Mouse (Mus musculus): ENCODE measurements around the gene Araf. TPM values are rescaled to one million over a fixed set of nuclear protein-coding genes. Genes with fewer than 3 reads are reported as not detected.
A peak's percentile ranks its signal among the peaks of the same experiment; 100 is the strongest.

Araf gene
- polyA plus RNA-seq, 1 experiment from 2014 or later, result 97.1 TPM

DNA sequence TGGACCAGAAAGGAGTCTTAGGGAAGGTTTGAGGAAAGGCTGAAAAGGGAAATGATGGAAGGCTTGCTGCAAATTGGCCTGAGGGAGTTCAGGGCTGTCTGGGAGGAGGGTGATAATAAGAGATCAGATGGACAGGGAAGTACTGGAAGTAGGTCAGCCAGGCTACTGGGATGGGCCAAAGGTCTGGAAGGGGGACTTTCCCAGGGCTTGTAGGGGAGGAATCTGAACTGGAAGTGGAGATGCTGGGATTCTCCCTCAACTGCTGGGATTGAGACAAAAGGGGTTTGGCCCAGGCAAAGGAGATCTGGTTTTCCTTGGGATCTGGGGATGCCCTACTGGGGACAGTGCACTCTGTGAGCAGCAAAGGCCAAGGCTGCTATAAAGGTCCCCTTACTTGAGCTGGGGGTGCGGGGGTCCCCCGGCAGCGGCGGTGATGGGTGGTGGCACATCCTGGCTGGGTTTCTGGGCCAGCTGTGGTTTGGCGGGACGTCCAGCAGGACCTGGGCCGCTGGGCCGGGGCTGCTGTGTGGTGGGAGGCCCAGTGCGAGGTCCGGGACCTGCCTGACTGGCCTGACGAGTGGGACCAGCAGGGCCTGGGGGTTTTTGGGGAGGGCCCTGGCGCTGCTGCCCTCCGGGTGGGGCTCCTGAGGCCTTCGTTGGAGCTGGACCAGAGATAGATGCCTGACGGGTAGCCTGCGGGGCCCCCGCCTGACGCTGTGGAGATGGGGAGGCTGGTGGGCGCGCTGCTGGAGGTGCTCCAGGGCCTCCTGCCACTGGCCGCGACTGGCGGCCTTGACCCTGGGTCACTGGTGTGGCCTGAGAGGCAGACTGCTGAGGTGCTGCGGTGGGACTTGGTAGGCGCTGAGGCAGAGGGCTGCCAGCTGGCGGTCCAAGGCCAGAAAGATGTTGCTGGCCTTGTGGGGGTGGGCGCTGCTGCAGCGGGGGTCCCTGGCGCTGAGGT, 64.8 kb downstream of the Araf start:
- ATAC-seq (replicated peaks; ENCODE audit: low FRiP score) (0 out of 2 replicates have a peak, but pooled peaks have one; percentile 45), DNase-seq (ENCODE audit: low spot score) (no peak)
- no peaks in the 10 kb centered on the region for H3K4me1 ChIP-seq (replicated peaks; ENCODE audit: control insufficient read depth, insufficient read depth, low read length)
- H3K9ac ChIP-seq (ENCODE audit: low read length), result no peak overlapping the region
- no peaks in the 10 kb centered on the region; the same call in 1 of the 2 replicates for H3K36me3 ChIP-seq (ENCODE audit: control insufficient read depth, insufficient read depth, low read length)
- no peak overlapping the region for H3K27ac ChIP-seq (ENCODE audit: low read depth, low read length)
- H3K27me3 ChIP-seq (ENCODE audit: control insufficient read depth, insufficient read depth, low read length), result no peaks in the 10 kb centered on the region
- H3K4me3 ChIP-seq (ENCODE audit: low read depth, low read length), result no peak overlapping the region
- WGBS, result 39% methylated on average over 29 of the region's 29 CpGs
- no peaks in the 10 kb centered on the region for H3K9me3 ChIP-seq (ENCODE audit: control insufficient read depth, low read length)
- H3K4me2 ChIP-seq (ENCODE audit: low read depth, low read length, severe bottlenecking), result no peak overlapping the region

DNA sequence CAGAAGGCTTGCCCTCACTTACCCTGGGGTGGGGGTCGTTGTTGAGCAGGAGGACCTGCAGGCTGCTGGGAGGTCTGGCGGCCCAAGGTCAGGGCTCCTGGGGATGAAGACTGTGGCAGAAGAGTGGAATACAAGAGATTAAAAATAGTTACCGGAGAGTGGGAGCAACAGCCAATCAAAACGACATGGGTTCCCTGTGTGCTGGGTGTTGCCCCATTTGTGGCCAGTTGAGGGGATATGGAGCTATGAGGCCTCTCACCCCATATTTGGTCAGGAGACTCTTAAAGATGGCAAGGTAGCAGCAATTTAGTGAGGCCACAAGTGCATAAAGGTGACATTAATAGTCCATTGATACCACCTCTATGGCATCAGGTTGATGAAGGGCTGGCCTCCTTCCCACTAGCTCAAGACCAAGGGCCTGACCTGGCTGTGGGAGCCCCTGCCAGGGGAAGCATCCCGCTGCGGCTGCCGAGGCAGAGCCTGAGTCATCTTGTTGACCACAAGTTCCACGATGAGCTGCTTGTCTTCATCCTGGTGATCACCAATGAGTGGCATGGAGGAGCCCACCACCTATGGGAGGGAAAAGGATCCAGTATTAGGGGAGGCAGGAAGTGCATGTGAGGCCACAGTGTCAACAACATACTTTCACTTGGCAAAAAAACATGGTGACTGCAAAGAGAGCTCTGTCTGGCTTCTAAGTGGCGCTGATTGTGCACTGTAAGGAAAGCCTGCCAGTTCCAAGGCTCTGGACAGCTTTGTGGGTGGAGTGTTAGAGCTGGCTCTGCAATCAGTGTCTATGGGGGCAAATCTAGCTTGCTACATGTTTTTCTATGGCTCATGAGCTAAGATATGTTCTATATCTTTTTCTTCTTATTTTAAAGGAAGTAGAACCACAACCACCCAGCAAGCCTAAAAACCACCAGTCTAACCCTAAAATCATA, 65.8 kb downstream of the Araf start:
- Histone ChIP-seq H3K27ac (ENCODE audit: low read depth, low read length) (no peak overlapping the region), H3K27me3 (ENCODE audit: control insufficient read depth, insufficient read depth, low read length) (no peaks in the 10 kb centered on the region), H3K4me1 (replicated peaks; ENCODE audit: control insufficient read depth, insufficient read depth, low read length) (no peaks in the 10 kb centered on the region), H3K9ac (ENCODE audit: low read length) (no peak overlapping the region), H3K9me3 (ENCODE audit: control insufficient read depth, low read length) (no peaks in the 10 kb centered on the region), H3K4me3 (ENCODE audit: low read depth, low read length) (no peak overlapping the region), H3K36me3 (ENCODE audit: control insufficient read depth, insufficient read depth, low read length) (no peaks in the 10 kb centered on the region; the same call in 1 of the 2 replicates), H3K4me2 (ENCODE audit: low read depth, low read length, severe bottlenecking) (no peak overlapping the region)
- DNase-seq (ENCODE audit: low spot score), result no peak
- ATAC-seq (replicated peaks; ENCODE audit: low FRiP score), result no peak
- 88% methylated on average over 9 of the region's 9 CpGs for WGBS

DNA sequence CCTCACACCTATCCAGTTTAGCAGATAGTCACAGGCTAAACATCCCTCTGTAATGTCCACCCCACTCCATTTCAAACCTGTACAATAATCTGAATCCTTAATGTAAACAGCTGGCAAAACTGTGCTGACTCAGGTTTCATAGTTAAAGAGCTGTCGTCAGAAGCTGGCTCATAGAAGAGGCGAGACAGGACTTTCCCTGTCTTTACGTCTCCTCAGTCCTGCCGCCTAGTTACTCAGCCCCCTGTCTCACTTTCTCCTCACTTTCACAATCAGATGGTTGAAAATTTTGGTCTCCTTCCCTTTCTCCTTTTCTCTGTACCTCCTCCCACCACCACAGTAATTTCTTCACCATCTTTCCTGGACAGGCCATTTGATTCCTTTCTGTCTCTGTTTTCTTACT, 70.5 kb downstream of the Araf start:
- no peak for DNase-seq (ENCODE audit: low spot score)
- Histone ChIP-seq H3K4me1 (replicated peaks; ENCODE audit: control insufficient read depth, insufficient read depth, low read length) (no peaks in the 10 kb centered on the region), H3K36me3 (ENCODE audit: control insufficient read depth, insufficient read depth, low read length) (no peaks in the 10 kb centered on the region; the same call in 1 of the 2 replicates), H3K4me2 (ENCODE audit: low read depth, low read length, severe bottlenecking) (no peak overlapping the region), H3K27ac (ENCODE audit: low read depth, low read length) (no peak overlapping the region), H3K9ac (ENCODE audit: low read length) (no peak overlapping the region), H3K9me3 (ENCODE audit: control insufficient read depth, low read length) (no peaks in the 10 kb centered on the region), H3K4me3 (ENCODE audit: low read depth, low read length) (no peak overlapping the region), H3K27me3 (ENCODE audit: control insufficient read depth, insufficient read depth, low read length) (no peaks in the 10 kb centered on the region)
- WGBS, result 74% methylated on average over 4 of the region's 4 CpGs
- no peak for ATAC-seq (replicated peaks; ENCODE audit: low FRiP score)

- WGBS, result 68% methylated on average over 1 of the region's 1 CpGs
- H3K9ac ChIP-seq (ENCODE audit: low read length), result no peak overlapping the region
- no peaks in the 10 kb centered on the region for H3K27me3 ChIP-seq (ENCODE audit: control insufficient read depth, insufficient read depth, low read length)
Observed at GRCm38 (mm10) chrX:20869203-20869602, 71.6 kb downstream of the Araf start.

GRCm38 (mm10) chrX:20869962-20870513, 72.4 kb downstream of the Araf start, which contains the start of gene Timp1:
Timp1 (plus strand) TSS chrX:20870166.
- peak; percentile 69 for ATAC-seq (replicated peaks; ENCODE audit: low FRiP score)

More at GRCm38 (mm10) chrX:20869203-20869602, 71.6 kb downstream of the Araf start:
- Histone ChIP-seq H3K27ac (ENCODE audit: low read depth, low read length) (no peak overlapping the region), H3K4me2 (ENCODE audit: low read depth, low read length, severe bottlenecking) (no peak overlapping the region), H3K9me3 (ENCODE audit: control insufficient read depth, low read length) (no peaks in the 10 kb centered on the region), H3K4me3 (ENCODE audit: low read depth, low read length) (no peak overlapping the region), H3K4me1 (replicated peaks; ENCODE audit: control insufficient read depth, insufficient read depth, low read length) (no peaks in the 10 kb centered on the region), H3K36me3 (ENCODE audit: control insufficient read depth, insufficient read depth, low read length) (no peaks in the 10 kb centered on the region)
- DNase-seq (ENCODE audit: low spot score) (no peak), ATAC-seq (replicated peaks; ENCODE audit: low FRiP score) (no peak)

GRCm38 (mm10) chrX:20872928-20873500, 75.4 kb downstream of the Araf start:
- Histone ChIP-seq H3K27me3 (ENCODE audit: control insufficient read depth, insufficient read depth, low read length) (no peaks in the 10 kb centered on the region), H3K4me2 (ENCODE audit: low read depth, low read length, severe bottlenecking) (no peak overlapping the region), H3K27ac (ENCODE audit: low read depth, low read length) (no peak overlapping the region), H3K36me3 (ENCODE audit: control insufficient read depth, insufficient read depth, low read length) (no peaks in the 10 kb centered on the region), H3K4me3 (ENCODE audit: low read depth, low read length) (no peak overlapping the region), H3K4me1 (replicated peaks; ENCODE audit: control insufficient read depth, insufficient read depth, low read length) (no peaks in the 10 kb centered on the region), H3K9me3 (ENCODE audit: control insufficient read depth, low read length) (no peaks in the 10 kb centered on the region), H3K9ac (ENCODE audit: low read length) (no peak overlapping the region)
- WGBS, result 29% methylated on average over 11 of the region's 11 CpGs
- DNase-seq (ENCODE audit: low spot score), result no peak
- 0 out of 2 replicates have a peak, but pooled peaks have one; percentile 39 for ATAC-seq (replicated peaks; ENCODE audit: low FRiP score)

More at GRCm38 (mm10) chrX:20869962-20870513, 72.4 kb downstream of the Araf start, which contains the start of gene Timp1:
- H3K4me2 ChIP-seq (ENCODE audit: low read depth, low read length, severe bottlenecking), result peak within 1 kb of the TSS; percentile 35
- H3K36me3 ChIP-seq (ENCODE audit: control insufficient read depth, insufficient read depth, low read length), result no peaks in the 10 kb centered on the region
- WGBS, result 24% methylated on average over 18 of the region's 18 CpGs
- H3K9ac ChIP-seq (ENCODE audit: low read length), result no peak within 1 kb of the TSS
- peak; percentile 72 for DNase-seq (ENCODE audit: low spot score)
- H3K27me3 ChIP-seq (ENCODE audit: control insufficient read depth, insufficient read depth, low read length), result no peaks in the 10 kb centered on the region
- H3K27ac ChIP-seq (ENCODE audit: low read depth, low read length), result no peak within 1 kb of the TSS
- H3K9me3 ChIP-seq (ENCODE audit: control insufficient read depth, low read length), result no peaks in the 10 kb centered on the region
- H3K4me1 ChIP-seq (replicated peaks; ENCODE audit: control insufficient read depth, insufficient read depth, low read length), result no peaks in the 10 kb centered on the region
- no peak within 1 kb of the TSS; the same call in 1 of the 2 replicates for H3K4me3 ChIP-seq (ENCODE audit: low read depth, low read length)

DNA sequence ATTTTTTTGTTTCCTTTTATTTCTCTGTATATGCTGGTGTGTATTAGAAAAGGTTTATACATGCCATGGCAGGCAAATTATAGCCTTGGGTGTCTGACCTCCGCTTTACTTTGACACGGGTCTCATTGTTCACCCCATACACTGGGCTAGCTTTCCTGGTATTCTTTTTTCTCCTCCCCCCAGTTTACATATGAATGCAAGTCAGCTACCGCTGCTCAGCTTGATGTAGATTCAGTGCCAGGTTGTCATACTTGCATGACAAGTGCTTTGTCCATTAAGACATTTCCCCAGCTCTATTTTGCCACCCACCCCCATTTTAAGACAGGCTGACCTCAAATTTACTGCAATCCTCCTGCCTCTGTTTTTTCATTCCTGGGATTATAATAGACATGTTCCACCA, 77.6 kb downstream of the Araf start:
- WGBS, result 50% methylated on average over 3 of the region's 3 CpGs
- Histone ChIP-seq H3K4me2 (ENCODE audit: low read depth, low read length, severe bottlenecking) (no peak overlapping the region), H3K9me3 (ENCODE audit: control insufficient read depth, low read length) (no peaks in the 10 kb centered on the region), H3K9ac (ENCODE audit: low read length) (no peak overlapping the region), H3K27ac (ENCODE audit: low read depth, low read length) (no peak overlapping the region), H3K4me3 (ENCODE audit: low read depth, low read length) (no peak overlapping the region), H3K4me1 (replicated peaks; ENCODE audit: control insufficient read depth, insufficient read depth, low read length) (no peaks in the 10 kb centered on the region), H3K36me3 (ENCODE audit: control insufficient read depth, insufficient read depth, low read length) (no peaks in the 10 kb centered on the region), H3K27me3 (ENCODE audit: control insufficient read depth, insufficient read depth, low read length) (no peaks in the 10 kb centered on the region)
- DNase-seq (ENCODE audit: low spot score), result no peak
- no peak for ATAC-seq (replicated peaks; ENCODE audit: low FRiP score)

DNA sequence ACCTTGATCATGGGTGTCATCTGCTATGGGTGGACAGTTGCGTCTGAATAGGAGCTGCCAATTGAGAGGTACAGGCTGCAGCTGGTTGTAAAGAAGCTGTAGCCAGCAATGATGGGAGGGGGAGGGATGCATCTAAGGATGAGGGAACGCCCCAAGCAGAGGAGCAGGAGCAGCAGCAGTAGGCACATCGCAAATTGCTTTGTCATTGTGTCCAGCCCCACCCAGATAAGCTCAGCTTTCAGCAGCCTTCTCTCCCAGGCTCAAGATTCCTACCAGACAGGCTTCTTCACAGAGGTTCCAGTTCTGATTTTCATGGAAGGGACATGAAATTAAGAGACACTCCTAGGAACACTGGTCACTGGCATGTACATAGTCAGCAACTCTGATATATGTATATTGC, 112.5 kb downstream of the Araf start:
- Histone ChIP-seq H3K27me3 (ENCODE audit: control insufficient read depth, insufficient read depth, low read length) (no peaks in the 10 kb centered on the region), H3K36me3 (ENCODE audit: control insufficient read depth, insufficient read depth, low read length) (no peaks in the 10 kb centered on the region), H3K9ac (ENCODE audit: low read length) (no peak overlapping the region), H3K27ac (ENCODE audit: low read depth, low read length) (no peak overlapping the region), H3K4me2 (ENCODE audit: low read depth, low read length, severe bottlenecking) (no peak overlapping the region), H3K4me3 (ENCODE audit: low read depth, low read length) (no peak overlapping the region), H3K4me1 (replicated peaks; ENCODE audit: control insufficient read depth, insufficient read depth, low read length) (no peaks in the 10 kb centered on the region), H3K9me3 (ENCODE audit: control insufficient read depth, low read length) (no peaks in the 10 kb centered on the region)
- 40% methylated on average over 3 of the region's 3 CpGs for WGBS
- DNase-seq (ENCODE audit: low spot score) (no peak), ATAC-seq (replicated peaks; ENCODE audit: low FRiP score) (no peak)
